Mouse (Mus musculus): ENCODE results near the gene Epb41l5.

DNA sequence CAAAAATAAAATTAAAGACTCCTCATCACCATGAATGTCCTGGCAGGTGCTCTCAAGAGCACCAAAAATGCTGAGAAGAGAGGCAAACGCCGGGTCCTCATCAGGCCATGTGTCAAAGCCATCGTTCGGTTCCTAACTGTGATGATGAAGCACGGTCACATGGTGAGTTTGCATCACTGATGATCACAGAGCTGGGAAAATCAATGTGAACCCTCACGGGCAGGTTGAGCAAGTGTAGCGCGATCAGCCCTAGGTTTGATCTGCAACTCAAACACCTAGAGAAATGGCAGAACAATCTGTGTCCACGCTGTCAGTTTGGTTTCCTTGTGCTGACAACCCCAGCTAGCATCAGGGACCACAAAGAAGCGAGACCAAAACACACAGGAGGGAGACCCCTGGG, 149.3 kb downstream of the Epb41l5 start:
- TF ChIP-seq CTCF (IDR thresholded peaks at IDR 0.05; ENCODE audit: low read depth) = no peak
- no peak for TF ChIP-seq EP300 (IDR thresholded peaks at IDR 0.05; ENCODE audit: low read depth)
